Comparison of ENCODE assay signal across 16 mouse cellular contexts in the genomic region with DNA sequence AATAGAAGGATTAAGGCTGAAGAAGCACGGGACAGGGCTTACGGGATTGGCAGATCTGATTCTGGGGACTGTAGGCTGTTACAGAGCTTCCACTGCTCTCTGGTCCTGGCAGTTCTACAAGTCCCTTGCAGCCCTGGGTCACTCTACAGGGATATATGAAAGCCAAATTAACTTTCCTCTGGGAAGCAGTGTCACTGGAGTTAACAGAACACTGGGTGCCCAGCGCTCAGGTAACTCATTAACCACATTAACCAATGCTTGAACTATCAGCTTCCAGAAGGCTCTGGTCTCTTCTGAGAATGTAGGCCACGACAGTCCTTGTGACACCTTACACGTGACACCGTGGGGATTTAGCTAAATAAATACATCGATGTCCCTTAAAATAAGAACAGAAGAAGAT. TPM values are rescaled to one million over a fixed set of nuclear protein-coding genes. Genes with fewer than 3 reads are reported as not detected.
DNase-seq lines count a peak whose midpoint lies in the region; ATAC-seq and TF ChIP-seq lines count a peak whose summit lies in the region.
"Had no signal": no experiment of that assay in that cellular context is flagged by ENCODE, and none has a peak within 500 bp of the region (broad histone marks: within the 10 kb centered on the region; RNA-seq: fewer than 3 reads in every experiment).

No protein-coding gene starts in this region.

- 0 out of 2 replicates have a peak overlapping the region, but pooled peaks have one; percentile 28 for H3K27ac ChIP-seq in lung, embryonic 16.5 days (ENCODE audit: low read length)
- H3K27ac ChIP-seq in kidney, postnatal 0 days = peak overlapping the region; percentile 84
- 0 out of 2 replicates have a peak overlapping the region, but pooled peaks have one; percentile 48 for H3K27ac ChIP-seq in liver, embryonic 12.5 days
- peak overlapping the region; percentile 40; the same call in 1 of the 2 replicates for H3K27ac ChIP-seq in stomach, postnatal 0 days (replicated peaks)
- H3K27ac ChIP-seq: hindbrain, embryonic 15.5 days; neural tube, embryonic 13.5 days had no signal

- H3K4me1 ChIP-seq in lung, embryonic 16.5 days (replicated peaks; ENCODE audit: control insufficient read depth, insufficient read depth, low read length) = peaks cover 10% of the 10 kb centered on the region; the same call in 1 of the 2 replicates
- H3K4me1 ChIP-seq in kidney, postnatal 0 days (replicated peaks; ENCODE audit: insufficient read depth, low read length) = no peaks in the 10 kb centered on the region
- no peaks in the 10 kb centered on the region; the same call in 1 of the 2 replicates for H3K4me1 ChIP-seq in liver, embryonic 12.5 days
- no peaks in the 10 kb centered on the region for H3K4me1 ChIP-seq in stomach, postnatal 0 days (replicated peaks; ENCODE audit: control insufficient read depth, insufficient read depth)
- H3K4me1 ChIP-seq: hindbrain, embryonic 15.5 days; neural tube, embryonic 13.5 days had no signal

- H3K36me3 ChIP-seq in lung, embryonic 16.5 days (ENCODE audit: control insufficient read depth, insufficient read depth, low read length) = no peaks in the 10 kb centered on the region
- H3K36me3 ChIP-seq in kidney, postnatal 0 days (ENCODE audit: insufficient read depth, low read length) = no peaks in the 10 kb centered on the region
- no peaks in the 10 kb centered on the region for H3K36me3 ChIP-seq in liver, embryonic 12.5 days
- no peaks in the 10 kb centered on the region for H3K36me3 ChIP-seq in stomach, postnatal 0 days (ENCODE audit: control insufficient read depth, insufficient read depth, low read length)
- H3K36me3 ChIP-seq: hindbrain, embryonic 15.5 days; neural tube, embryonic 13.5 days had no signal

- H3K9ac ChIP-seq in lung, embryonic 16.5 days (ENCODE audit: low read length) = no peak overlapping the region
- H3K9ac ChIP-seq in kidney, postnatal 0 days (ENCODE audit: low read depth, low read length) = no peak overlapping the region
- H3K9ac ChIP-seq in liver, embryonic 12.5 days = no peak overlapping the region
- H3K9ac ChIP-seq in stomach, postnatal 0 days (ENCODE audit: low read length) = no peak overlapping the region
- H3K9ac ChIP-seq: forebrain, postnatal 0 days; hindbrain, embryonic 15.5 days; neural tube, embryonic 13.5 days had no signal

- DNase-seq in lung, postnatal 14 days = no peak
- DNase-seq in kidney, postnatal 0 days (ENCODE audit: low spot score) = peak; percentile 46
- DNase-seq in stomach, postnatal 0 days (ENCODE audit: low spot score) = no peak
- no peak for DNase-seq in frontal cortex, postnatal 25 days (ENCODE audit: low spot score in 2 of 2)
- DNase-seq in right cerebral cortex, postnatal 4 days = no peak
- no peak for DNase-seq in left cerebral cortex, adult 9 months (ENCODE audit: low spot score in 2 of 2)
- DNase-seq: adrenal gland, adult 8-10 months; B cell, adult 2 months; cerebellum, adult 9-11 months; embryo, embryonic 11 days; forebrain, postnatal 0 days; spleen, adult 18-20 months had no signal

- WGBS in lung, embryonic 16.5 days = 56% methylated on average over 7 of the region's 7 CpGs
- 60% methylated on average over 7 of the region's 7 CpGs for WGBS in kidney, postnatal 0 days
- WGBS in liver, embryonic 12.5 days (ENCODE audit: insufficient replicate concordance) = 66% methylated on average over 7 of the region's 7 CpGs
- 63% methylated on average over 7 of the region's 7 CpGs for WGBS in stomach, postnatal 0 days

- no peaks in the 10 kb centered on the region for H3K27me3 ChIP-seq in lung, embryonic 16.5 days (ENCODE audit: control insufficient read depth, insufficient read depth, low read depth, low read length)
- H3K27me3 ChIP-seq in kidney, postnatal 0 days (ENCODE audit: insufficient read depth, low read length) = no peaks in the 10 kb centered on the region
- H3K27me3 ChIP-seq in liver, embryonic 12.5 days (replicated peaks) = no peaks in the 10 kb centered on the region
- no peaks in the 10 kb centered on the region for H3K27me3 ChIP-seq in stomach, postnatal 0 days (ENCODE audit: control insufficient read depth, insufficient read depth, low read length)
- H3K27me3 ChIP-seq: hindbrain, embryonic 15.5 days; neural tube, embryonic 13.5 days had no signal

- H3K9me3 ChIP-seq in lung, embryonic 16.5 days (ENCODE audit: control insufficient read depth, low read length) = no peaks in the 10 kb centered on the region
- no peaks in the 10 kb centered on the region for H3K9me3 ChIP-seq in kidney, postnatal 0 days (replicated peaks; ENCODE audit: low read length)
- H3K9me3 ChIP-seq in liver, embryonic 12.5 days (replicated peaks) = no peaks in the 10 kb centered on the region
- no peaks in the 10 kb centered on the region for H3K9me3 ChIP-seq in stomach, postnatal 0 days (ENCODE audit: control insufficient read depth, low read length)
- H3K9me3 ChIP-seq: hindbrain, embryonic 15.5 days; neural tube, embryonic 13.5 days had no signal

- TF ChIP-seq CTCF in kidney, postnatal 0 days (IDR thresholded peaks at IDR 0.05; ENCODE audit: low read depth) = no peak
- TF ChIP-seq CTCF in stomach, postnatal 0 days (IDR thresholded peaks at IDR 0.05; ENCODE audit: low read depth) = no peak

- H3K4me2 ChIP-seq in lung, embryonic 16.5 days (ENCODE audit: low read depth, low read length) = no peak overlapping the region
- no peak overlapping the region for H3K4me2 ChIP-seq in kidney, postnatal 0 days (ENCODE audit: low read length)
- no peak overlapping the region for H3K4me2 ChIP-seq in liver, embryonic 12.5 days
- no peak overlapping the region for H3K4me2 ChIP-seq in stomach, postnatal 0 days (replicated peaks; ENCODE audit: low read depth)
- H3K4me2 ChIP-seq: hindbrain, embryonic 15.5 days; neural tube, embryonic 13.5 days had no signal

- no peak for TF ChIP-seq EP300 in stomach, postnatal 0 days (optimal IDR thresholded peaks at IDR 0.05)

- peak; percentile 50 for ATAC-seq in lung, embryonic 16.5 days (ENCODE audit: low read depth)
- peak; percentile 87 for ATAC-seq in kidney, postnatal 0 days (replicated peaks; ENCODE audit: low FRiP score, low read depth)
- peak; percentile 63; the same call in 1 of the 2 replicates for ATAC-seq in liver, embryonic 12.5 days
- 0 out of 2 replicates have a peak, but pooled peaks have one; percentile 43 for ATAC-seq in stomach, postnatal 0 days (ENCODE audit: low FRiP score, low TSS enrichment)
- ATAC-seq: forebrain, postnatal 0 days had no signal

- H3K4me3 ChIP-seq in lung, embryonic 16.5 days (ENCODE audit: low read length) = no peak overlapping the region
- H3K4me3 ChIP-seq in kidney, postnatal 0 days (replicated peaks; ENCODE audit: low read depth, low read length) = no peak overlapping the region
- H3K4me3 ChIP-seq in liver, embryonic 12.5 days = no peak overlapping the region
- H3K4me3 ChIP-seq in stomach, postnatal 0 days (ENCODE audit: low read depth, low read length) = no peak overlapping the region
- H3K4me3 ChIP-seq: hindbrain, embryonic 15.5 days; neural tube, embryonic 13.5 days had no signal

RNA-seq across cellular contexts. Expression of a gene that starts 57.3 kb away (rescaled TPM):
- polyA plus RNA-seq in lung, embryonic 16.5 days (2015; fragmentation: Nextera tagmentation; extraction: Ambion mirVana) = 44.0 and 48.1 TPM in 2 replicates
- polyA plus RNA-seq in kidney, postnatal 0 days (2015; fragmentation: Nextera tagmentation; extraction: Ambion mirVana) = 42.5 and 44.6 TPM in 2 replicates
- 13.7 and 14.4 TPM in 2 replicates for polyA plus RNA-seq in liver, embryonic 12.5 days (2016; fragmentation: Nextera tagmentation; extraction: Ambion mirVana)
- polyA plus RNA-seq in stomach, postnatal 0 days (2015; fragmentation: Nextera tagmentation; extraction: Ambion mirVana) = 24.8 and 25.5 TPM in 2 replicates

Comparison
In these comparisons a context has a peak if more than half of its experiments do, and no peak if none do; other contexts are left out.
1. H3K27ac ChIP-seq: peak in every context shown above with its lines; median percentile 84 in kidney, postnatal 0 days; 48 in liver, embryonic 12.5 days; 40 in stomach, postnatal 0 days; 28 in lung, embryonic 16.5 days.